Mouse (Mus musculus) hindbrain, embryonic 14.5 days (tissue): Measurements from ENCODE around the gene Fibin. TPM values are rescaled to one million over a fixed set of nuclear protein-coding genes. Genes with fewer than 3 reads are reported as not detected.

Experiments
- ATAC-seq: fragments of 200-750 bp; cut with Nextera tagmentation; 2 replicates; pipeline ENCODE4 v1.8.0; 2017; ENCODE audit warnings: moderate number of reproducible peaks, mild to moderate bottlenecking, moderate TSS enrichment, moderate library complexity; ENCODE audit not compliant: low FRiP score
- DNase-seq: peaks from one replicate; pipeline ENCODE4 v3.0.0-alpha.2; 2015; ENCODE audit warnings: low spot score
- H3K27ac ChIP-seq: fragments of 300-500 bp; sonication (generic); 2 replicates; pipeline ENCODE4 v1.5.1; 2014; ENCODE audit warnings: mild to moderate bottlenecking, moderate library complexity
- H3K27me3 ChIP-seq: fragments of 300-500 bp; sonication (generic); 2 replicates; pipeline ENCODE4 v1.6.1; 2014; ENCODE audit warnings: mild to moderate bottlenecking, low read length, mixed read lengths; ENCODE audit not compliant: control insufficient read depth, insufficient read depth
- H3K36me3 ChIP-seq: fragments of 300-500 bp; sonication (generic); replicated peaks from 2 replicates; pipeline ENCODE4 v1.6.1; 2014; ENCODE audit not compliant: control insufficient read depth, insufficient read depth
- H3K4me1 ChIP-seq: fragments of 300-500 bp; sonication (generic); replicated peaks from 2 replicates; pipeline ENCODE4 v1.6.1; 2014; ENCODE audit warnings: antibody characterized with exemption, low read length, mixed read lengths; ENCODE audit not compliant: control insufficient read depth, insufficient read depth
- H3K4me2 ChIP-seq: fragments of 300-500 bp; sonication (generic); replicated peaks from 2 replicates; pipeline ENCODE4 v1.6.1; 2014; ENCODE audit warnings: mild to moderate bottlenecking, moderate library complexity
- H3K4me3 ChIP-seq: fragments of 300-500 bp; sonication (generic); replicated peaks from 2 replicates; pipeline ENCODE4 v1.5.1; 2014; ENCODE audit warnings: mild to moderate bottlenecking, low read length
- H3K9ac ChIP-seq: fragments of 300-500 bp; sonication (generic); 2 replicates; pipeline ENCODE4 v1.6.1; 2014
- H3K9me3 ChIP-seq: fragments of 300-500 bp; sonication (generic); 2 replicates; pipeline ENCODE4 v1.6.1; 2016; ENCODE audit warnings: low read length; ENCODE audit not compliant: control insufficient read depth
- WGBS: fragments of 180-500 bp; shearing (Covaris S2); extraction: QIAGEN DNeasy Blood & Tissue Kit; methylation state at CpG from one replicate; pipeline ENCODE4 v1.1.7; 2014; 5-methylcytosine and 5-hydroxymethylcytosine counted together
- polyA plus RNA-seq: library from polyadenylated mRNA; unstranded; fragments of >200 nt; fragmentation: Nextera tagmentation; extraction: Ambion mirVana; gene quantifications from 2 replicates; pipeline ENCODE4 v1.2.1, GENCODE M21; 2014

Gene Fibin
- polyA plus RNA-seq, 1 experiment from 2014 or later, result 6.6 TPM

DNA sequence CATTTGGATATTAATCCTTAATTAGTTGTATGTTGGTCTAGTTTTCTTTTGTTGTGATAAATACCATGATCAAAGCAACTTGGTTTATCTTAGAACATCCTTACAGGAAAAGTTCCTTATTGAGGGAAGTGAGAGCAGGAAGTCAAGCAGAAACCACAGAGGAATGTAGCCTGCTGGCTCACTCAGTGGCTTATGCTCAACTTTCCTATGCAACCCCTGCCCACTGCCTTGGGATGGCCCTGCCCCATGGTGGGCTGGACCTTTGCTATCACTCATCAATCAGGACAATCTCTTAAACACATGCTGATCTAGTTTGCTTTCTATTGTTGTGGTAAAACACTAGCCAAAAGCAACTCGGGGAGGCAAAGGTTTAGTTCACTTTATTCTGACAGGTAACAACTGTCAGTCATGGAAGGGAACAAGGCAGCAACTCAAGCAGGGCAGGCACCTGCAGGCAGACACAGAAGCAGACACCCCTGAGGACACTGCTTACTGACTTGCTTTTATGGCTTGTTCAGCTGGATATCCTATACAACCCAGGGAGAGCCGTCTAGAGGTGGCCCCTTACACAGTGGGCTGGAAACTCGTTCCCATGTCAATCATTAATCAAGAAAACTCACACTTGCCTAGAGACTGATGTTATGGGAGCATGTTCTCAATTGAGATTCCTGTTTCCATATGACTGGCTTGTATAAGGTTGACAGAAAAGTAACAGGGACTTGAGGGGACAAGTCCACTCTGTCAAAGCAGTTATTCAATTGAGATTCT lies 46.7 kb downstream of the Fibin start:
- no peak overlapping the region for H3K27ac ChIP-seq
- no peak for DNase-seq
- ATAC-seq, result no peak
- WGBS, result 22% methylated on average over 3 of the region's 3 CpGs
- no peak overlapping the region for H3K4me2 ChIP-seq
- H3K27me3 ChIP-seq, result no peaks in the 10 kb centered on the region
- no peaks in the 10 kb centered on the region for H3K4me1 ChIP-seq
- no peaks in the 10 kb centered on the region for H3K36me3 ChIP-seq
- no peak overlapping the region for H3K4me3 ChIP-seq
- H3K9me3 ChIP-seq, result no peaks in the 10 kb centered on the region
- H3K9ac ChIP-seq, result no peak overlapping the region

DNA sequence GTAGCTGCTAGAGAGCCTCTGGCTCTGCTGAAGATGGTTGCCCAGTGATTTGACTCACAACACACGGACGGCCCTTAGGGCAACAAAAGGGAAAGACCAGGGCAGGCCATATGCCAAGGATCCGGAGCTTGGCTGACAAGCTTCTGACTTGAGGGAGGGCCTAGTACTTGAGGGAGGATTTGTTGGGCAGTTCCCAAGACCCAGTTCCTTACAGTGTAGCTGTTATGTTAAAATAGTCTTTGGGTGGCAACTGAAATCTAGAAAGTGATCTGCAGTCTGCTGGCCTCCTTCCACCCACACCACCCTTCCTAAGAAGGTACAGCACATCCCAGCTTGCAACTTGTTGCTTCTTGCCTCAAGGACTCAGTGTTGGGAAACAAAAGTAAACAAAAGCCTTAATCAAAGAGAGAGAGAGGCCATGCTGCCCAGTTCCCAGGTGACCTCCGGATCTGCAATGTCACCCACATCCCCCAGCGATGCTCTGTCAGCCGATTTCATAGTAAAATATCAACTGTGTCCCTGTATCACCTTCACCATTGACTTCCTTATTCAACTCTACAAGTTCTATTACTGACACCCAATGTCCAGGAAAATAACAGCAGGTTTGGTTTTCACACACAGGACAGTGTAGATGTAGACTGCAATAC lies 48.4 kb downstream of the Fibin start, which contains the start of gene Bbox1:
Gene Bbox1 (minus strand): TSS at position 52 of the 647 bp plus-strand sequence.
- no peak for ATAC-seq
- Histone ChIP-seq H3K4me2 (no peak within 1 kb of the TSS), H3K27me3 (no peaks in the 10 kb centered on the region), H3K36me3 (no peaks in the 10 kb centered on the region), H3K9me3 (no peaks in the 10 kb centered on the region), H3K9ac (no peak within 1 kb of the TSS), H3K27ac (no peak within 1 kb of the TSS), H3K4me3 (no peak within 1 kb of the TSS), H3K4me1 (no peaks in the 10 kb centered on the region)
- WGBS, result 86% methylated on average over 6 of the region's 6 CpGs
- no peak for DNase-seq

DNA sequence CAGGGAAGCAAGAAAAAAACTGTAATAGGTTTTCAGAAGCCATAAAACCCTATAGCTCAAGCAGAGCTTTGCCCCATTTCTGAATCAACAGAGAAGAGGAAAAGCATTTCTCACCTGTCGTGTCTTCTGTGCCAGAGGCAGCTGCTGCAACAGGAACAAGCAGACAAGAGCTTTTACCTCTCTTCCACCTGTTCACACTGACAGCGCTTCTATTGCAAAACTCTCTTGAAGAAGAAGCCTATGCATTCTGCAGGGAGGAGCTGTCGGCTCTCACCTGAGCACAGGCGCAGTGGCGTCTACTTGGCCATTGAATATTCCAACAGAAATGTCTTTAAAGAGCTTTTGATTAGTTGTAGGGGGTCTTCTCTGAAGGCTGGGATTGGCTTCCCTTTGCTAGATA lies 48.9 kb downstream of the Fibin start:
- no peaks in the 10 kb centered on the region for H3K9me3 ChIP-seq
- no peaks in the 10 kb centered on the region for H3K4me1 ChIP-seq
- ATAC-seq (no peak), DNase-seq (no peak)
- no peak overlapping the region for H3K4me2 ChIP-seq
- no peak overlapping the region for H3K27ac ChIP-seq
- H3K9ac ChIP-seq, result no peak overlapping the region
- H3K27me3 ChIP-seq, result no peaks in the 10 kb centered on the region
- no peak overlapping the region for H3K4me3 ChIP-seq
- WGBS, result 90% methylated on average over 5 of the region's 5 CpGs
- no peaks in the 10 kb centered on the region for H3K36me3 ChIP-seq

DNA sequence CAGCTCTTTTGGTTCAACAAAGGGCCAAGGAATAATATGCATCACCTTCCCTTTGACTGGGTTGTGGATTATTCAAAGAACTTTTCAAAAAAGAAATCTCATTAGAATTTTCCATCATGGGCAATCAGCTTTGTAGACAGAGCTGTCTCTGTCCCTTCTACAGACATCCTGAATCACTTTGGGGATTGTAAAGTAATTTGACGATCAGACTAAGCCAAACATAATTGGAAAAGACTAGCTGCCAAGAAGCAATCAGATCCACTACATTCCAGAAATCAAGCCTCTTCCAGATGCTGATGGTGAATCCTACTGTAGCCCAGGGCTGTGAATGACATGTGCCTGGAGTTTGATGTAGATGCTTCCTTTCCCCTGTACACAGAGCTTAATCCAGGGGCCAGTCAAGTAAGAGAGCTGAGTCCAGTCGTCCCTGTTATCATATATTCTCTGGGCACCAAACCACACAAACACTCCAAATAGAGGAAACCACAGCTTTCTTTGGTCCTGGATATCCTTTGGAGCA lies 49.6 kb downstream of the Fibin start:
- Histone ChIP-seq H3K4me2 (no peak overlapping the region), H3K27me3 (no peaks in the 10 kb centered on the region), H3K4me3 (no peak overlapping the region), H3K9ac (no peak overlapping the region), H3K9me3 (no peaks in the 10 kb centered on the region), H3K4me1 (no peaks in the 10 kb centered on the region), H3K36me3 (no peaks in the 10 kb centered on the region), H3K27ac (no peak overlapping the region)
- DNase-seq (no peak), ATAC-seq (no peak)
- 71% methylated on average over 2 of the region's 2 CpGs for WGBS

Other genes with a start within 250 kb of the Fibin start
- gene Bbox1, start 48.6 kb downstream of the Fibin start, polyA plus RNA-seq, result 0.12 and 0.25 TPM in 2 replicates
- gene Slc5a12, start 234.1 kb upstream of the Fibin start, polyA plus RNA-seq, result not detected in 2 replicates